Mouse (Mus musculus) adrenal gland, postnatal 4 days (tissue): Measurements from ENCODE around the gene Sema3d. TPM values are rescaled to one million over a fixed set of nuclear protein-coding genes. Genes with fewer than 3 reads are reported as not detected.

Experiments used
- DNase-seq, 2 experiments: peaks; one replicate each; pipeline ENCODE4 v3.0.0; 2021 to 2022; ENCODE audit warnings: low spot score in 2 of 2, mixed read lengths in 2 of 2
- total RNA-seq, 2 experiments: library from RNA; stranded (reverse); gene quantifications; 2 replicates each; pipeline ENCODE4 v1.2.3; 2021

The Sema3d gene
- total RNA-seq, 2 experiments from 2014 or later: 7.9 to 10.2 TPM

DNA sequence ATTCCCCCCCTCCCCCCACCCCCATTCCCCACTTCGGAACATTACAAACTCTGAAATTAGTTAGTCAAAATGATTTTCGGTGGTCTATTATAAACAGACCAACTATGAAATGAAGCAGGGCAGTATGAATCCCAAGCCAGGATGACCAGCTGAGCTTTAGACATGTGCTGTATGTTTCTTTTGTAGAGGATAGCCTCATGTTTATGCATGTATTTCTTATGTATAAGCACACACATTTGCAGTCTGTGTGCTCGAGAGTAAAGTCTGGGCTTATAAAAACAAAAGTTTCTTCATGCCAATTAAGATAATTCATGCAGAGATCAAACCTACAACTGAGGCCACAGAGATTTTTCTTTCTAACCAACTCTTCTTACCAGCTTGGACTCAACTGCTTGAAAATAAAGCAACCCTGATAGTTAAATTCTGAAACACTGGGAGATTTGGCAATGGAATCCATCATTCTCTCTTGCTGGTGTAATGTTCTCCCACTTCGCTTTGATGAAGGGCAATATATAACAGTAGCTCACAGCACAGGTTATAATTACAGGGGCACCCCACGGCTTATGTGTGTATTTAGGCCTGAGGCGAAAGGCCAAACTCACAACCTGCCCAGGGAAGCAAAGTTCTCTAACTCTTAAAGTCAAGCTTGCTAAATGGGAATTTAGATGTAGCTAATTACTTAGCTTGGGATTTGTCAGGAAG is 115.2 kb downstream of the Sema3d start:
- DNase-seq: no peak

DNA sequence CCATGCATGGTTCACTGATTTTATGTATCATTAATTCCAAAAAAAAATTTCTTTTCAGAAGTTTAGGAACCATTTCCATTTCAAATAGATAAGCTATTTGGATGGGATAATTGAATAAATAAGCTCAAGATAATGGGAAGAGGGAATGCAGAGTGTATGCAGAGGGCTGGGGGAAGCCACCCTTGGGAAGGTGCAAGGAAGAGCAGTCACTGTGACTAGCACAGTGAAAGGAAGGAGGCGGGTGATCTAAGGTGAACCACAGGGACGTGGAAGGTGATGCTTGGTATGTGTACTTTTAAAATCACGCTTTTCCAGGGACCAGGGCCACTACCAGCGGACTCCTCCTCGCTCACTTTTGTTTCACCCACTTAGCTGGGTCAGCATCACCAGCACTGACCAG is 115.9 kb downstream of the Sema3d start:
- DNase-seq: no peak

- no peak for DNase-seq
Measured at GRCm38 (mm10) chr5:12499791-12500504, 116.8 kb downstream of the Sema3d start.

- DNase-seq: no peak
Measured at GRCm38 (mm10) chr5:12512471-12512870, 129.3 kb downstream of the Sema3d start.

- no peak for DNase-seq
Measured at GRCm38 (mm10) chr5:12515283-12515682, 132.1 kb downstream of the Sema3d start.

- no peak for DNase-seq
Measured at GRCm38 (mm10) chr5:12525235-12525767, 142.1 kb downstream of the Sema3d start.

DNA sequence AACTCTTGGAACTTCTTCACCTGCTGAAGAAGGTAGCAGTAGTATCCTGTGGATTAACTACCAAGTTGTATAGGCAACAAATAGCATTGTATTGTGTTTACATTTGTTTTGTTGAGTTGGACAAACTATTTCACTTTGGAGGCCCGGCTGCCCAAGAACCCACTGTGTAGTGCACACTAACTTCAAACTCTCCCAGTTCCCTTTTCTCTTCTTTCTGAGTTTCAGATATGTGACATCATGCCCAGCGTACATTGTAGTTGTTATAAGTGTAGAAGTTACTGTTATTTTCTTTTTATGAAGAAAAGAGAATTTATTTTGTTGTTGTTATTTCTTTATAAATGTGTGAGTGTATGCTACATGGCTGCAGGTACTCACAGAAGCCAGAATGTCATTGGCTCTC is 145.4 kb downstream of the Sema3d start:
- DNase-seq: no peak

- DNase-seq: no peak
Measured at GRCm38 (mm10) chr5:12529771-12530170, 146.6 kb downstream of the Sema3d start.

GRCm38 (mm10) chr5:12541268-12541667 is 158.1 kb downstream of the Sema3d start:
- DNase-seq: no peak

GRCm38 (mm10) chr5:12549046-12549669 is 166.0 kb downstream of the Sema3d start:
- DNase-seq: no peak

- DNase-seq: no peak
Measured at GRCm38 (mm10) chr5:12555401-12555800, 172.2 kb downstream of the Sema3d start.

- no peak for DNase-seq
Measured at GRCm38 (mm10) chr5:12557889-12558288, 174.7 kb downstream of the Sema3d start.

GRCm38 (mm10) chr5:12561740-12562139 is 178.6 kb downstream of the Sema3d start:
- DNase-seq: no peak

- no peak for DNase-seq
Measured at GRCm38 (mm10) chr5:12562204-12562603, 179.0 kb downstream of the Sema3d start.

DNA sequence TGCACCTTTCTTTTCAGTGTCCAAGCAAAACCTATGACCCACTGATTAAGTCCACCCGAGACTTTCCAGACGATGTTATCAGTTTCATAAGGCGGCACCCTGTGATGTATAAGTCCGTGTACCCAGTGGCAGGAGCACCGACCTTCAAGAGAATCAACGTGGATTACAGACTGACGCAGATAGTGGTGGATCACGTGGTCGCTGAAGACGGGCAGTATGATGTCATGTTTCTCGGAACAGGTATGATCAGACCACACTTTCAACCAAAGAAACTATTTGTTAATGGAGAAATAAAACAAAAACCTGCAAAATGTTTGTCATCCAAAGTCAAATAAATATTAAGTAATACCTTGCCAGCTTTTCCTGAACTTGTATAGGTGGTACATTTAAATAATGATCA is 179.9 kb downstream of the Sema3d start:
- DNase-seq: no peak

DNA sequence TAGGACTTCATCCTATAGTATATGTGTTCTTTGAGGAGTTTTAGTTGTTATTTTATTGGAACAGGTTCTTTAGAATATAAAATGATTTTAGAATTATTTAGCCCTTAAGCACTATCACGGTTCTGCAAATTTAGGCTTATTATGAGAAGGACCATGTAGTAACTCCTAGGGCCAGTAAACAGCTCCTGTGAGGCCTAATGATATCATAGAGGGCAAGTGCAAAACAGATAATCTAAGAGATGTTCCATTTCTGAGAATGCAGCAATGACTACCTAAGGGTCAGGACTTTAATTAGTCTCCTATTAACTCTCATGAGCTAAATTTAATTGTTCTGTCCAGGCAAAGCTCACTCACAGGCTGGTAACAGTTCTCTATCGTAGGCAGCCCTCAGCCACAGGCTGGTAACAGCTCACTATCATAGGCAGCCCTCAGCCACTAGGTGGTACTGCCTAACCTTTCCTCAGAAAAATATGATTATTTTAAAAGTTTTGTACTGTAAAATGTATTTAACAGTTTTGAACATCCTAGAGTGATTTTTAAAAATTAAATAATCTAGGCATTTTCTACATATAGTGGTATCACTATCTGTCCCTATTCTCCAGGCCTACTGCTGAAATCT is 181.5 kb downstream of the Sema3d start:
- no peak for DNase-seq

- no peak for DNase-seq
Measured at GRCm38 (mm10) chr5:12566568-12566967, 183.4 kb downstream of the Sema3d start.

GRCm38 (mm10) chr5:12574551-12574950 is 191.4 kb downstream of the Sema3d start:
- no peak for DNase-seq

GRCm38 (mm10) chr5:12575262-12575661 is 192.1 kb downstream of the Sema3d start:
- DNase-seq: no peak

GRCm38 (mm10) chr5:12579752-12580151 is 196.6 kb downstream of the Sema3d start:
- no peak for DNase-seq

DNA sequence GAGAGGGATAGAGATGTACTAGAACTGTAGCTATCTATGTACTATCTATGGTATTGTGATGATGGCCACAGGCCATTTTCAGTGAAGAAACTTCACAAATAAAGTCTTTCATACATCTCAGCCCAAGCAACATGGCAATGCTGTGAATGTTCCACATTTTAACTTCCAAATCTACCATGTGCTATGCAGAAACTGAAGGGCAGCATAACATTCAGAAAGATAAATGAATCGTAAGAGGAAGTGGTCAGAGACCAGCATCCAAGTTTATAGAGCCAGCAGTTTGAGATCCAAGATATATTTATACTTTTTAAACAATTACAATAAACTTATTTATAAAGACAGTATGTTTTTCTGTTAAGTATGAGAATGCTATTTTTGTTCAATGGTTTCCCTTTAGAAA is 199.4 kb downstream of the Sema3d start:
- no peak for DNase-seq
